Mouse (Mus musculus) stomach, embryonic 14.5 days (tissue): ENCODE results near the gene Bclaf1. TPM values are rescaled to one million over a fixed set of nuclear protein-coding genes. Genes with fewer than 3 reads are reported as not detected.

Experiments used
- ATAC-seq: fragments of 200-750 bp; cut with Nextera tagmentation; 2 replicates; pipeline ENCODE4 v1.8.0; 2017; ENCODE audit warnings: low read depth, moderate TSS enrichment; ENCODE audit not compliant: insufficient number of reproducible peaks, insufficient read depth, low FRiP score
- H3K27ac ChIP-seq: fragments of 300-500 bp; sonication (generic); 2 replicates; pipeline ENCODE4 v1.5.1; 2014; ENCODE audit warnings: mild to moderate bottlenecking, low read length, moderate library complexity, mixed read lengths
- H3K27me3 ChIP-seq: fragments of 300-500 bp; sonication (generic); 2 replicates; pipeline ENCODE4 v1.6.1; 2014; ENCODE audit warnings: low read length, control low read depth, mixed read lengths; ENCODE audit not compliant: control insufficient read depth, insufficient read depth
- H3K36me3 ChIP-seq: fragments of 300-500 bp; sonication (generic); 2 replicates; pipeline ENCODE4 v1.6.1; 2014; ENCODE audit warnings: mild to moderate bottlenecking, control low read depth, low read length, moderate library complexity, mixed read lengths; ENCODE audit not compliant: control insufficient read depth, insufficient read depth
- H3K4me1 ChIP-seq: fragments of 300-500 bp; sonication (generic); 2 replicates; pipeline ENCODE4 v1.6.1; 2014; ENCODE audit warnings: low read length, control low read depth, mixed read lengths; ENCODE audit not compliant: control insufficient read depth, insufficient read depth
- H3K4me2 ChIP-seq: fragments of 300-500 bp; sonication (generic); replicated peaks from 2 replicates; pipeline ENCODE4 v1.6.1; 2014; ENCODE audit warnings: low read depth, low read length, control low read depth
- H3K4me3 ChIP-seq: fragments of 300-500 bp; sonication (generic); 2 replicates; pipeline ENCODE4 v1.5.1; 2014; ENCODE audit warnings: low read depth, low read length, control low read depth
- H3K9ac ChIP-seq: fragments of 300-500 bp; sonication (generic); replicated peaks from 2 replicates; pipeline ENCODE4 v1.6.1; 2014; ENCODE audit warnings: low read depth, mild to moderate bottlenecking, control low read depth, low read length, moderate library complexity, mixed read lengths
- H3K9me3 ChIP-seq: fragments of 300-500 bp; sonication (generic); 2 replicates; pipeline ENCODE4 v1.6.1; 2016; ENCODE audit warnings: low read depth, low read length, control low read depth; ENCODE audit not compliant: control insufficient read depth
- WGBS: fragments of 180-500 bp; shearing (Covaris S2); extraction: QIAGEN DNeasy Blood & Tissue Kit; methylation state at CpG from one replicate; pipeline ENCODE4 v1.1.7; 2014; 5-methylcytosine and 5-hydroxymethylcytosine counted together
- microRNA-seq: library from miRNA; unstranded; fragments of <30 nt; microRNA quantifications from one replicate; pipeline ENCODE4, GENCODE M21; 2016
- polyA plus RNA-seq: library from polyadenylated mRNA; unstranded; fragments of >200 nt; fragmentation: Nextera tagmentation; extraction: Ambion mirVana; gene quantifications from 2 replicates; pipeline ENCODE4 v1.2.1, GENCODE M21; 2014

Gene Bclaf1
- polyA plus RNA-seq, 1 experiment from 2014 or later: 149 TPM

GRCm38 (mm10) chr10:20379071-20379735 is 66.9 kb downstream of the Bclaf1 start:
- WGBS: 80% methylated on average over 9 of the region's 9 CpGs
- Histone ChIP-seq H3K36me3 (no peaks in the 10 kb centered on the region), H3K4me2 (no peak overlapping the region), H3K27me3 (no peaks in the 10 kb centered on the region), H3K9ac (no peak overlapping the region), H3K4me3 (no peak overlapping the region), H3K27ac (no peak overlapping the region), H3K9me3 (no peaks in the 10 kb centered on the region), H3K4me1 (no peaks in the 10 kb centered on the region)
- ATAC-seq: no peak

- no peak for ATAC-seq
- Histone ChIP-seq H3K9ac (no peak overlapping the region), H3K27me3 (no peaks in the 10 kb centered on the region), H3K4me2 (no peak overlapping the region), H3K9me3 (no peaks in the 10 kb centered on the region), H3K27ac (no peak overlapping the region), H3K36me3 (no peaks in the 10 kb centered on the region), H3K4me1 (no peaks in the 10 kb centered on the region), H3K4me3 (no peak overlapping the region)
- 86% methylated on average over 3 of the region's 3 CpGs for WGBS
Measured at GRCm38 (mm10) chr10:20380798-20381197, 68.5 kb downstream of the Bclaf1 start.

- H3K36me3 ChIP-seq: no peaks in the 10 kb centered on the region
- ATAC-seq: no peak
- no peaks in the 10 kb centered on the region for H3K9me3 ChIP-seq
- no peaks in the 10 kb centered on the region for H3K4me1 ChIP-seq
- no peak overlapping the region for H3K4me2 ChIP-seq
- WGBS: 76% methylated on average over 3 of the region's 3 CpGs
- no peak overlapping the region for H3K9ac ChIP-seq
- no peaks in the 10 kb centered on the region for H3K27me3 ChIP-seq
- no peak overlapping the region for H3K4me3 ChIP-seq
- no peak overlapping the region for H3K27ac ChIP-seq
Measured at GRCm38 (mm10) chr10:20381352-20381751, 69.1 kb downstream of the Bclaf1 start.

- H3K4me3 ChIP-seq: no peak overlapping the region
- no peaks in the 10 kb centered on the region for H3K27me3 ChIP-seq
- WGBS: 72% methylated on average over 6 of the region's 6 CpGs
- no peaks in the 10 kb centered on the region for H3K9me3 ChIP-seq
- no peak for ATAC-seq
- no peak overlapping the region for H3K27ac ChIP-seq
- no peak overlapping the region for H3K4me2 ChIP-seq
- H3K9ac ChIP-seq: no peak overlapping the region
- H3K36me3 ChIP-seq: no peaks in the 10 kb centered on the region
- H3K4me1 ChIP-seq: no peaks in the 10 kb centered on the region
Measured at GRCm38 (mm10) chr10:20382807-20383419, 70.6 kb downstream of the Bclaf1 start.

GRCm38 (mm10) chr10:20390568-20390967 is 78.3 kb downstream of the Bclaf1 start:
- H3K9ac ChIP-seq: no peak overlapping the region
- no peak overlapping the region for H3K4me3 ChIP-seq
- H3K4me1 ChIP-seq: no peaks in the 10 kb centered on the region
- no peaks in the 10 kb centered on the region for H3K36me3 ChIP-seq
- H3K9me3 ChIP-seq: no peaks in the 10 kb centered on the region
- H3K27ac ChIP-seq: no peak overlapping the region
- ATAC-seq: no peak
- H3K4me2 ChIP-seq: no peak overlapping the region
- no peaks in the 10 kb centered on the region for H3K27me3 ChIP-seq
- WGBS: 71% methylated on average over 3 of the region's 3 CpGs

Small RNAs within 50 kb of the gene (microRNA-seq; reads per million reads assigned to microRNA genes)
- not detected for gene Mir6413

Other genes starting within 250 kb of the Bclaf1 start
- gene Map7, start 164.0 kb upstream of the Bclaf1 start, polyA plus RNA-seq: 12.0 and 14.4 TPM in 2 replicates
- 1.8 and 3.7 TPM in 2 replicates for gene Mtfr2, start 35.3 kb downstream of the Bclaf1 start, polyA plus RNA-seq